Mouse (Mus musculus) forebrain, embryonic 10.5 days (tissue): ENCODE data around the gene St6galnac3. TPM values are rescaled to one million over a fixed set of nuclear protein-coding genes. Genes with fewer than 3 reads are reported as not detected.
"Not testable (repeated sequence)": the region's sequence is repeated elsewhere in the genome, so short reads cannot be mapped to it uniquely, and the experiment has no call there.

Experiments
- DNase-seq: peaks from one replicate; pipeline ENCODE4 v3.0.0-alpha.2; 2017; ENCODE audit warnings: low spot score; ENCODE audit errors: extremely low spot score
- H3K27ac ChIP-seq: fragments of 300-500 bp; sonication (generic); 2 replicates; pipeline ENCODE4 v1.5.1; 2016; ENCODE audit warnings: mild to moderate bottlenecking
- H3K27me3 ChIP-seq: fragments of 300-500 bp; sonication (generic); 2 replicates; pipeline ENCODE4 v1.6.1; 2016; ENCODE audit warnings: mild to moderate bottlenecking; ENCODE audit not compliant: poor library complexity, severe bottlenecking
- H3K36me3 ChIP-seq: fragments of 300-500 bp; sonication (generic); replicated peaks from 2 replicates; pipeline ENCODE4 v1.6.1; 2016; ENCODE audit warnings: mild to moderate bottlenecking, moderate library complexity
- H3K4me1 ChIP-seq: fragments of 300-500 bp; sonication (generic); 2 replicates; pipeline ENCODE4 v1.6.1; 2016
- H3K4me3 ChIP-seq: fragments of 300-500 bp; sonication (generic); 2 replicates; pipeline ENCODE4 v1.5.1; 2016; ENCODE audit warnings: mild to moderate bottlenecking, moderate library complexity
- H3K9me3 ChIP-seq: fragments of 300-500 bp; sonication (generic); 2 replicates; pipeline ENCODE4 v1.6.1; 2016; ENCODE audit warnings: mild to moderate bottlenecking, moderate library complexity
- WGBS: fragments of 180-500 bp; shearing (Covaris S2); methylation state at CpG from one replicate; pipeline ENCODE4 v1.1.7; 2016; 5-methylcytosine and 5-hydroxymethylcytosine counted together
- polyA plus RNA-seq: library from polyadenylated mRNA; unstranded; fragments of >200 nt; fragmentation: Nextera tagmentation; extraction: Ambion mirVana; gene quantifications from 2 replicates; pipeline ENCODE4 v1.2.1, GENCODE M21; 2016

Gene St6galnac3
- 40.0 and 40.5 TPM in 2 replicates for polyA plus RNA-seq

DNA sequence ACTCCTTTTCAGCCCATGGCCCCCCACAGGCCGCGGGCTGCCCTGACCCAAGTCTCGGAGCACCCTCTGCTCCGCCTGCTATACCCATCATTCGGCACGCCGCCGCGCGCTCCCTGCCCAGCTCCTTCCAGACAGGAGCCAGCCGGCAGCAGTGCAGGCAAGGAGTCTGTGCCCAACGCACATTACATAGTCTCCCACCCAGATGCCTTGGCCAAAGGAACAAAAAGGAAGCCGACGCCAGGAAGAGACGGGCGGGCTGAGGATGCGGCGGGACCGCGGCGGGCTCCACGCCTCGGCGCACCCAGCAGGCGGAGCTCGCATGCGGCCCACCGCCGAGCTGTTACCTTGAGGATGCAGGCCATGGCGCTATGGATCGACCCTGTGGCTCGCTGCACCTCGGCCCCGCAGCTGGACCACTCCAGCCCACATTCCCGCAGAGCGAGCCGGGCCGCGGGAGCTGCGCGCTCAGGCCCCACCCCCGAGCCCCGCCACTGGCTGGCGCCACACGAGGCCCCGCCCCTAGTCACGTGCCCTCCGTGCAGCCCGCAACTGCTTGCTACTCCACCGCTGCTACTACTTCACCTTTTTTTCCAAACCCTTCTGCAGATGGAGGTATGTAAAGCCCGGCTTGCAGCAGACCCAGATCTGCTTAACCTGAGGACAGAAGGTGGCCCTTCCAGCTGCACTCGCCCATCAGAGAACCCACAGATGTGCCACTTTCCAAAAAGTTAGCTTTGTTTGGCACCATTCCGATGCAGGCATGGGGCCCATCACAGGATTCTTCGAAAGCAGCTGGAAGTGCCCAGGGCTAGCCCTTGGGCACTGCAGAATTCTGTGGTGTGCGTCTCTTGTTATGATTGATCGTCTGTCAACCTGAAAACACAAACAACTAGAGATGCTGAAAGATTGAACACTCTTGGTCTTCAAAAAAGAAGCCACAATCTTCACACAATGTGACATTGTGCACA, at the start of gene St6galnac3:
TSS of gene St6galnac3 (minus strand) at position 474 of the 968 bp plus-strand sequence.
- H3K27me3 ChIP-seq, result peaks cover 12% of the 10 kb centered on the region
- no peaks in the 10 kb centered on the region for H3K36me3 ChIP-seq
- no peaks in the 10 kb centered on the region for H3K9me3 ChIP-seq
- H3K4me3 ChIP-seq, result peak within 1 kb of the TSS; percentile 78
- H3K27ac ChIP-seq, result peak within 1 kb of the TSS; percentile 94
- peak; percentile 90 for DNase-seq
- H3K4me1 ChIP-seq, result peaks cover 39% of the 10 kb centered on the region
- 2% methylated on average over 56 of the region's 56 CpGs for WGBS

DNA sequence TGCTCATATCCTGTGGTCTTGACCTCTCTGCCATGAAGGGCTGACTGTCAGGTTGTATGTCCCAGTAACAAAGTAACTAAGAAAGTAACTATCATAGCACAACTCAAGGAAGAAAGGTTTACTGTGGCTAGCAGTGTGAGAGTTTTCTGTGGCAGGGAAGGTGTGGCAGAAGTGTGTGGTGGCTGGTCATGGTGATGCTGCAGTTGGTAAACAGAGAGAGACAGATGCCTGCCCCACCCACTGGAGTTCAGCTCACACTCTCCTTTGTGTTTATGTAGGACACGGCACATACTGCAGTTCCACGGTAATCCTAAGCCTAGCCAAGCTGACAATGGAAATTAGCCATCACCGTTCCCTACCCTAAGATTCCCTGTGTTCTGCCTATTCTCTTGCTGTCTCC, 49.6 kb upstream of the St6galnac3 start:
- Histone ChIP-seq H3K4me3 (no peak overlapping the region), H3K4me1 (0 out of 2 replicates have a peak, but pooled peaks cover 5% of the 10 kb centered on the region), H3K9me3 (no peaks in the 10 kb centered on the region), H3K27me3 (no peaks in the 10 kb centered on the region), H3K27ac (no peak overlapping the region), H3K36me3 (no peaks in the 10 kb centered on the region)
- no peak for DNase-seq
- 93% methylated on average over 3 of the region's 3 CpGs for WGBS

DNA sequence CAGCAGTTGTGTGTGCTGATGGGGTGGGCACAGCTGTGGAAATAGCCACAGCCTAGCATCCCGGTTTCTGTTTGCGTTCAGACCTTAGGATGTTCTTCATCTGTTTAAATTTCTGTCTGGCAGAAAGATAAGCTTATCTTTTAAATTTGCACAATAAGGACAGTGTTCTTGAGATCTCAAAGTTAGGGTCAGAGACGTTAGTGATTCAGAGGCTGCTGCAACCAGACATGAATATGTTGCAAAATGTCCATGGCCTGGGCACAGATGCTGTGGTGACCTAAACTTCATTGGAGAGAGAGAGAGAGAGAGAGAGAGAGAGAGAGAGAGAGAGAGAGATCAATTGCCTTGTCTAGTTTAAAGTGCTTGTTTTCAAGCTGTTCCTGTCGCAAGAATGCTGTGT, 46.5 kb upstream of the St6galnac3 start:
- DNase-seq, result no peak
- no peak overlapping the region for H3K4me3 ChIP-seq
- H3K36me3 ChIP-seq, result no peaks in the 10 kb centered on the region
- H3K9me3 ChIP-seq, result no peaks in the 10 kb centered on the region
- H3K27me3 ChIP-seq, result no peaks in the 10 kb centered on the region
- 0 out of 2 replicates have a peak, but pooled peaks cover 5% of the 10 kb centered on the region for H3K4me1 ChIP-seq
- H3K27ac ChIP-seq, result no peak overlapping the region
- WGBS, result 84% methylated on average over 4 of the region's 4 CpGs

DNA sequence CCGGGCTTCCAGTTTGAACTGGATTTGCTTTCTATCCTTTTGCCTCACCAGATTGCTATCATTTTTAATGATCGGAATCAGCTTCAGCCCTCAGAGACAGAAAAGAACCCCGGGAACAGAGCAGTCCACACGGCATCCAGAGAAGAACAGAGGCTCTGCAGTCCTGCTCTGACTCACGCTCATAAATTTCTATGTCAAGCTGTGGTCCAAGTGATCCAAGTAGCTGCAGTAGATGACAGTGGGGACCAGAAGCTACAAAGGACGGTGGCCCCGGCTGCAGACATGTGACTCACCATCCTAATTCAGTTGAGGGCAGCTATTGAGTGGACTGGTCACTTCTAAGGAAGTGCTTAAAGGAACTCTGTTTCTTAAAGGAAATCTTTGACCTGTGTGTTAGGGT, 45.6 kb upstream of the St6galnac3 start:
- H3K4me1 ChIP-seq, result peaks cover 13% of the 10 kb centered on the region
- H3K36me3 ChIP-seq, result no peaks in the 10 kb centered on the region
- no peaks in the 10 kb centered on the region for H3K27me3 ChIP-seq
- 78% methylated on average over 7 of the region's 7 CpGs for WGBS
- H3K27ac ChIP-seq, result no peak overlapping the region
- H3K4me3 ChIP-seq, result no peak overlapping the region
- H3K9me3 ChIP-seq, result no peaks in the 10 kb centered on the region
- no peak for DNase-seq

DNA sequence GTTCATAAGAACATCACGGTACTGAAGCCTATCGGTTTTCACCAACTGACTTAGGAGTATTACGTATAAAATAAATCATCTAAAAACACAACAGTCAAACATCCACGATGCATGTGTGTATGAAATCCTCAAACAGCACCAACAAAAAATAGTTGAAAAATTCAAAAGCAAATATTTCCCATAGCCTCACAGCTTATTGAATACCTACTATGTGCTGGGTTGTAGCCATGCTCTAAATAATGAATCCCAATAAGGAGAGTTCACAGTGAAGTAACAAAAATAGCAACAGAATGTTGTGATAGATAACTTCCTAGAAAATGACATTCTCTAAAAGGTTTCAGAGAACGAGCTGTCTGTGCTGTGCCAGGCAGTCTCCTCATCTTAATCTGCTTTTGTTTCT, 44.2 kb upstream of the St6galnac3 start:
- DNase-seq, result no peak
- 95% methylated on average over 5 of the region's 5 CpGs for WGBS

DNA sequence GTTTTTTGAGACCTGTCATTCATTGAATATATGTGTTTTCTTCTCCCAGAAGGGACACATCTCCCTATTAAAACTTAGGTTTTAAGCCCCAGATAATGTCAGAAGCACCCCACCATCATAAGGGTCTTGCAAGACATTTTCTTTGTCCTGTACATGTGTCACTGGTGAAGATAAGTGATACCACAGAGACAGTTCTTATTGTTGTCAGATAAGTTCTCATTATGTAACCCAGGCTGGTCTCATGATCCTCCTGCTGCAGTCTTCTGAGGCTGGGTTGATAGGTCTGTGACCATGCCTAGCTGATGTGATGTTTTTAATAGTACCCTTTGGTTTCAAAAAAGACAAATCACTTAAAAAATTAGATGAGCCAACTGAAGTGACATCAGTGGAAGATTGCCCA, 40.2 kb upstream of the St6galnac3 start:
- Histone ChIP-seq H3K36me3 (no peaks in the 10 kb centered on the region), H3K27ac (no peak overlapping the region), H3K4me3 (no peak overlapping the region), H3K9me3 (no peaks in the 10 kb centered on the region), H3K4me1 (peaks cover 23% of the 10 kb centered on the region), H3K27me3 (no peaks in the 10 kb centered on the region)
- no peak for DNase-seq

More for the DNA sequence above, 44.2 kb upstream of the St6galnac3 start:
- Histone ChIP-seq H3K27ac (no peak overlapping the region), H3K4me3 (no peak overlapping the region), H3K4me1 (peaks cover 24% of the 10 kb centered on the region), H3K9me3 (no peaks in the 10 kb centered on the region), H3K27me3 (no peaks in the 10 kb centered on the region), H3K36me3 (no peaks in the 10 kb centered on the region)

DNA sequence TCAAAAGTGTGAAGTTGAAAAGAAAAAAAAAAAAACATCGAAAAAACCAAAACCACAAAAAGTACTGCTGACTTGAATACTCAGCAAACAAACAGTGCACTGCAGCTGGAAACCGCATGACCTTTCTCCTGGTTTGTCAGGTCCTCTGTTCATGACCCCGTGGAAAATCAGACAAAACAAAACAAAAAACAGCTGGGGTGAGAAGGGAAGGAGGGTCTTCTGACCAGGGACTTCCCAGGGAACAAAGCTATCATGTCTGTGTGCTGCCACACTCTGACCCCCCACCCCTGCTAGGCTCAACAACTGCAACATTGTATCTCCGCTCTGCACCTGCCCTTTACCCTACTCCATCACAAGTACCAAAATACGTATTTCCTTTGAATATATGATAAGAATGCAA, 39.8 kb upstream of the St6galnac3 start:
- H3K4me1 ChIP-seq, result peaks cover 23% of the 10 kb centered on the region
- H3K9me3 ChIP-seq, result no peaks in the 10 kb centered on the region
- WGBS, result 33% methylated on average over 5 of the region's 5 CpGs
- DNase-seq, result no peak
- H3K36me3 ChIP-seq, result no peaks in the 10 kb centered on the region
- H3K27ac ChIP-seq, result no peak overlapping the region
- H3K4me3 ChIP-seq, result no peak overlapping the region
- no peaks in the 10 kb centered on the region for H3K27me3 ChIP-seq

DNA sequence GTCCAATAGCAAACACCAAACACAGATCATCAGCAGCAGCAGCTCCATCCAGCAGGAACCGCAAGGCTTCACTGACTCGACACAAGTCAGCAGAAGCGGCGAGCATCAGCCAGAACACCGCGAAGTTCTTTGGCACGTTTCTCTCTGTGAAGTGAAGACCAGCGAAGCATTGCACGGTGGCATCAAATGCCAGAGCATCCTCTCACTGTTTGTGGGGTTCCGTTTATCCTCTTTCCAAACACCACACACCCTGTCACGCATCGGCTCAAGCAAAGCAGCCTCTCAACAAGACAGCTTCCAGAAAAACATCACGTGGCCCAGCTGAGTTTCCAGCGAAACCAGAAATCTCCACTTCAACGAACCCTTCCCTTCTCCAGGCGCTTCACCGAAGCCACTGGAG, 36.2 kb upstream of the St6galnac3 start:
- Histone ChIP-seq H3K36me3 (no peaks in the 10 kb centered on the region), H3K27ac (no peak overlapping the region), H3K9me3 (no peaks in the 10 kb centered on the region), H3K4me3 (no peak overlapping the region), H3K27me3 (no peaks in the 10 kb centered on the region), H3K4me1 (peaks cover 31% of the 10 kb centered on the region)
- no peak for DNase-seq
- WGBS, result 90% methylated on average over 17 of the region's 17 CpGs

DNA sequence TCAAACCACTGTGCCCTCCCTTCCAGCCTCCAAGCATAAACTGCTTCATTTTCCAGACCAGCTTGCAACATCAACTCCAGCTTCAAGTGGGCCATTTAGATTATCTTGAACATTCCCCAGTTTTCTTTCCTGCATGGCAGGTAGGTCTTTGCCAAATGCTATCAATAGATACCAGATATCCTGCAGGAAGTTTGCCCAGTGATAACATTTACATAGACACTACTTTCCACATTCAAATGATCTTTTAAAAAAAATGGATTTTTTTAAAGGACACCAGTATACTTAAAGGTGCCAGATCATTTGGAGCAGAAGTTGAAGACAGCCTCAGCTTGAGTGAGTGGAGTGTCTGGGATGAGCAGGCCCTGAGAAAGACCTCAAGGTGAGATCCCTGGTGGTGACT, 34.3 kb upstream of the St6galnac3 start:
- Histone ChIP-seq H3K4me3 (no peak overlapping the region), H3K4me1 (peaks cover 14% of the 10 kb centered on the region), H3K27me3 (no peaks in the 10 kb centered on the region), H3K27ac (no peak overlapping the region), H3K36me3 (no peaks in the 10 kb centered on the region), H3K9me3 (no peaks in the 10 kb centered on the region)
- DNase-seq, result no peak

DNA sequence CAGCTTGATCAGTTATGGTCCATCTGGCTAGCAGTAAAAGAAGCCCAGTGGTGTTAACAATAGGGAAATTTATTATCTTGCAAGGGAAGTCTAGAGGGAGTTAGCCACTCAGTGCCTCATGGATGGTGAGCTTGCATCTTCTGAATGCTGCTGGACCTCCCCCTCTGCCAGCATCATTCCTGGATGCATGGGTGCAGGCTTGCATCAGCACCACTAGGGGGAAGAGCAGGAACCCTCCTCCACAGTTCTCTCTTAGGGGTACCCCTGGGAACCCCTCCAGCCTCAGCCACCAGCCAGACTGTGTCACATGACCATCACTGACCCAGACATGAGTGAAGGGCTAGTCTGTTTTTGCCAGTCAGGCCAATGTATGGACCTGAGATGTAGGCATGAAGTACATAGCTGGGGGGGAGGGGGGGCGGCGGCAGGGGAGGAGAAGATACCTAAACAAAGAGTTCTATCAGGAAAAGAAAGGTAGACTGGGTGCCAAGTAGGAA, 31.6 kb upstream of the St6galnac3 start:
- H3K27me3 ChIP-seq, result no peaks in the 10 kb centered on the region; the same call in 1 of the 2 replicates
- H3K4me3 ChIP-seq, result no peak overlapping the region
- 93% methylated on average over 2 of the region's 2 CpGs for WGBS
- no peak overlapping the region for H3K27ac ChIP-seq
- no peaks in the 10 kb centered on the region for H3K9me3 ChIP-seq
- DNase-seq, result no peak
- H3K36me3 ChIP-seq, result no peaks in the 10 kb centered on the region
- H3K4me1 ChIP-seq, result peaks cover 21% of the 10 kb centered on the region

DNA sequence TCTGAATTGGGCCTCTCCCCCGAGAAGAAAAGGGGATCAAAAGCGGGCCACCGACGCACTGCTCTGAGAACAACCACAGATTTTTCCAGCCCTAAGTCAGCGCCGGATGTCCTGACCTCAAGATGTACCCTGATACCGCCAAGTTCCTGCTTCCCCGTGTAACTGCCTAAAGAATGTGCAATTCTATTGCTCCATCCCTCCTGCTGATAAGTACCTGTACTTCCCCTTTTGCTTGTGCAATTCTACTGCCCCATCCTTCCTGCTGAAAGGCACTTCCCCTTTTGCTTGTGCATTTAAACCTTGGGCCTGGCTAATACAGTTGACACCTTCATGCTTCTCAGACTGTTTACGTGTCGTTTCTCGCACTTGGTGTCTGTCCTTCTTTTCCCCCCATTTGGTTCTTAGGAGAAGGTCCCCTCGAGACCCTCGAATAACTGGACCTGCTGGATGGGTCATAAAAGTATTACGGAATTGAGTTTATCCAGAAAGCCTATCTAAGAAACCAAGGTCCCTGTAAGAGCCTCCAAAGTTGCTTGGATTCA, 30.9 kb upstream of the St6galnac3 start:
- 85% methylated on average over 14 of the region's 14 CpGs for WGBS

DNA sequence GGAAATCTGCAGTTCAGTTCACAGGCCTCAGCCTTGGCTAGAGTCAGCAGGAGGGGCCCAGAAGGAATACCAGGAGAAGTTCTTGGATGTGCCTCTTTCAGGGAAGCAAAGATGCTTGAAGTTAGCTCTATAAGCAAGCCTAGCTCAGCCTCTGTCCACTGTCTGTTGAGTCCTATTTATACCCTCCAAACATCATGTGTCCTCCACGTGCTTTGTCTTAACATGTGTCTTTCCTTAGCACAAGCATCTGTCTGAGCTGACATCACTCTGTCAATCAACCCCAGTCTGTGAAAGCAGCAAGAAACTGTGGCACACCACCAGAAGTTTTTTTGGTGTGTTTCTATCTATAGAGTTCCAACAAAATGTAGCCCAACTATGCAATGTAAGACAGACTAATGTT, 26.5 kb upstream of the St6galnac3 start:
- no peaks in the 10 kb centered on the region for H3K36me3 ChIP-seq
- no peak overlapping the region for H3K4me3 ChIP-seq
- 63% methylated on average over 1 of the region's 1 CpGs for WGBS
- no peak for DNase-seq
- H3K27me3 ChIP-seq, result no peaks in the 10 kb centered on the region; the same call in 1 of the 2 replicates
- H3K9me3 ChIP-seq, result no peaks in the 10 kb centered on the region
- H3K27ac ChIP-seq, result no peak overlapping the region
- H3K4me1 ChIP-seq, result peaks cover 11% of the 10 kb centered on the region

More for the DNA sequence above, 30.9 kb upstream of the St6galnac3 start:
- H3K4me3 ChIP-seq, H3K27me3 ChIP-seq, H3K36me3 ChIP-seq, DNase-seq, H3K9me3 ChIP-seq, H3K27ac ChIP-seq: not testable (repeated sequence)
- peaks cover 21% of the 10 kb centered on the region for H3K4me1 ChIP-seq

DNA sequence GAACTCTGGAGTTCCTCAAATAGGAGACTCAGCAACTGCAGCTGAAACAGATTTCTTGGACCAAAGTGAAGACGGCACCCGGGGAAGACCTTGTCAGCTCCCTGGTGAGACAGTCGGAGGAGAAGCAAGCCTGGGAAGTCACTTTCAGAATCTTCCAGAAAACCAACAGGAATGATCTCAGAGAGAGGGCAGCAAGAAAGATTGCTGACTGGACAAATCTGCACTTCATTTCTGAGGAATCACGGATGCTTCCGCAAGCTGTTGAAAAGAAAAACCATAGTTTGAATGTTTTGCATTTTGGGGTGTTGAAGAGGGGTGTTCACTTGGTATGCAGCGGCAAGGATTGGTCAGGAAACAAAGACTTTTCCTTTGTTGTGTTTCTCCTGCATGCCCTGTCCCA, 24.4 kb upstream of the St6galnac3 start:
- Histone ChIP-seq H3K27me3 (no peaks in the 10 kb centered on the region; the same call in 1 of the 2 replicates), H3K27ac (no peak overlapping the region), H3K9me3 (no peaks in the 10 kb centered on the region), H3K4me3 (no peak overlapping the region), H3K4me1 (peaks cover 11% of the 10 kb centered on the region), H3K36me3 (no peaks in the 10 kb centered on the region)
- 92% methylated on average over 6 of the region's 6 CpGs for WGBS
- no peak for DNase-seq
